Mouse (Mus musculus): Measurements from ENCODE around the gene Urb1. TPM values are rescaled to one million over a fixed set of nuclear protein-coding genes. Genes with fewer than 3 reads are reported as not detected.

The Urb1 gene
- polyA plus RNA-seq, 1 experiment from 2014 or later = 6.2 TPM

DNA sequence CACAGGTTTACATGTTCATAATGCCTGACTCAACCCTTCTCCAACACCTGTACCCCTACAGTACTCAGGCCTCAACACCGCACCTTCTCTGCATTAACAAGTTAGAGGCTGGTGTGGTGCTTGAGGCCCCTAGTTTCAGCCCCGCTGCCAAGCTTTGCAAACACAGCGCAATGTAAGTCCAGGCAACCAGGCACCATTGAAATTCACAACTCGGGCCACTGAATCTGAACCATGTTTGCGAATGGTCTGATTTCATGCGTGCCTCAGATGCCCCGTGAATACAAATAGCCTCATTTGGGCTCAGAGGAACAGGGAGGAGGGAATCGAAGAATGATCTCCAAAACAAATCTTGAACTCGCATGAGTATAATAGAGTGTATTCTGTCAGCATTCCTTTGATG lies 32.0 kb upstream of the Urb1 start:
- Histone ChIP-seq H3K27me3 (replicated peaks; ENCODE audit: control insufficient read depth, insufficient read depth, low read length) (no peaks in the 10 kb centered on the region), H3K9me3 (ENCODE audit: control insufficient read depth, low read length) (no peaks in the 10 kb centered on the region), H3K36me3 (ENCODE audit: control insufficient read depth, insufficient read depth, low read length) (no peaks in the 10 kb centered on the region), H3K27ac (ENCODE audit: low read length) (no peak overlapping the region), H3K4me1 (ENCODE audit: control insufficient read depth, insufficient read depth, low read length) (no peaks in the 10 kb centered on the region), H3K9ac (ENCODE audit: low read depth, low read length) (no peak overlapping the region), H3K4me3 (ENCODE audit: low read length) (no peak overlapping the region), H3K4me2 (ENCODE audit: low read depth, low read length) (no peak overlapping the region)
- WGBS = 59% methylated on average over 9 of the region's 9 CpGs
- no peak for ATAC-seq

- Histone ChIP-seq H3K4me1 (ENCODE audit: control insufficient read depth, insufficient read depth, low read length) (no peaks in the 10 kb centered on the region), H3K4me3 (ENCODE audit: low read length) (no peak overlapping the region), H3K4me2 (ENCODE audit: low read depth, low read length) (no peak overlapping the region), H3K27me3 (replicated peaks; ENCODE audit: control insufficient read depth, insufficient read depth, low read length) (peaks cover 11% of the 10 kb centered on the region), H3K27ac (ENCODE audit: low read length) (no peak overlapping the region), H3K36me3 (ENCODE audit: control insufficient read depth, insufficient read depth, low read length) (no peaks in the 10 kb centered on the region), H3K9me3 (ENCODE audit: control insufficient read depth, low read length) (no peaks in the 10 kb centered on the region), H3K9ac (ENCODE audit: low read depth, low read length) (no peak overlapping the region)
- no peak for ATAC-seq
- WGBS = 62% methylated on average over 8 of the region's 8 CpGs
Observed at GRCm38 (mm10) chr16:90837431-90837830, 27.2 kb upstream of the Urb1 start.

- Histone ChIP-seq H3K36me3 (ENCODE audit: control insufficient read depth, insufficient read depth, low read length) (no peaks in the 10 kb centered on the region), H3K4me3 (ENCODE audit: low read length) (no peak overlapping the region), H3K4me1 (ENCODE audit: control insufficient read depth, insufficient read depth, low read length) (peaks cover 15% of the 10 kb centered on the region), H3K27me3 (replicated peaks; ENCODE audit: control insufficient read depth, insufficient read depth, low read length) (peaks cover 34% of the 10 kb centered on the region), H3K27ac (ENCODE audit: low read length) (no peak overlapping the region), H3K9ac (ENCODE audit: low read depth, low read length) (no peak overlapping the region), H3K9me3 (ENCODE audit: control insufficient read depth, low read length) (no peaks in the 10 kb centered on the region), H3K4me2 (ENCODE audit: low read depth, low read length) (no peak overlapping the region)
- ATAC-seq = no peak
- WGBS = 50% methylated on average over 9 of the region's 9 CpGs
Observed at GRCm38 (mm10) chr16:90833041-90833791, 23.0 kb upstream of the Urb1 start.

DNA sequence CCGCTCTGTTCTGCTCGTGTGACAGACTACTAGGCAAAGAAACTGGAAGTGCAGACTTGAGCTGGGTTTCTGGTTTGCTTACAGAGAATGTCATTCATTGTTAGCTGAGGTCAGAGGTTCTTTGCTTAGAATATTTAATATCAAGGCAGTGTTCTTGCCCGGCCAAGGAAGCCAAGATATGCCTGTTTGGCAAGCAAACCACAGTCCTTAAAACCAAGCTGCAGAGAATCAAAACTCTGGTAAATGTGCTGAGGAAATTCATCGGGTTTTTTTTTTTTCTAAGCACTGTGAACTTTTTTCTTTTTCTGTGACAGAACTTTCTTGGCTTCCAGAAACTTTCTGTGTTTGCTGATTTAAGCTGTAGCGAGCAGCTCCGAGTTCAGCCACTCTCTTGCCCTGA lies 22.3 kb upstream of the Urb1 start:
- 44% methylated on average over 6 of the region's 6 CpGs for WGBS
- Histone ChIP-seq H3K4me1 (ENCODE audit: control insufficient read depth, insufficient read depth, low read length) (peaks cover 15% of the 10 kb centered on the region), H3K36me3 (ENCODE audit: control insufficient read depth, insufficient read depth, low read length) (no peaks in the 10 kb centered on the region), H3K9me3 (ENCODE audit: control insufficient read depth, low read length) (no peaks in the 10 kb centered on the region), H3K4me3 (ENCODE audit: low read length) (no peak overlapping the region), H3K4me2 (ENCODE audit: low read depth, low read length) (no peak overlapping the region), H3K27ac (ENCODE audit: low read length) (no peak overlapping the region), H3K9ac (ENCODE audit: low read depth, low read length) (no peak overlapping the region), H3K27me3 (replicated peaks; ENCODE audit: control insufficient read depth, insufficient read depth, low read length) (peaks cover 34% of the 10 kb centered on the region)
- ATAC-seq = no peak

DNA sequence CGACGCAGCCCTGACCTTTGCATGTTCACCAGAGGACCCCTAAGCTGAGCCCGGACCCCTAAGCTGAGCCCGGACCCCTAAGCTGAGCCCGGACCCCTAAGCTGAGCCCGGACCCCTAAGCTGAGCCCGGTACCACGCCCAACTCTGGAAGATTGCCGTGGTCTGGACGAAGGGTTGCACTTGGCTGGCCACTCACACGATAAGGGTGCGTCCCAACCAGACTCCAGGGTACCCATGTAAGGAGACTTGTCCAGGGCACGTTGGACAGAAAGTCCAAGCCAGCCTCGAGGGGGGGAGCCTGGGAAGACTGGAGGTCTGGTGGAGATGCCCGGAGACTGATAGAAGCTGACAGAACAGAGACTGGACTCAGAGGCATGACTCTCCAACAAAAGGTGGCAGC lies 21.5 kb upstream of the Urb1 start:
- 22% methylated on average over 15 of the region's 15 CpGs for WGBS
- peaks cover 15% of the 10 kb centered on the region for H3K4me1 ChIP-seq (ENCODE audit: control insufficient read depth, insufficient read depth, low read length)
- no peak for ATAC-seq
- H3K9me3 ChIP-seq (ENCODE audit: control insufficient read depth, low read length) = no peaks in the 10 kb centered on the region
- peaks cover 34% of the 10 kb centered on the region for H3K27me3 ChIP-seq (replicated peaks; ENCODE audit: control insufficient read depth, insufficient read depth, low read length)
- no peaks in the 10 kb centered on the region for H3K36me3 ChIP-seq (ENCODE audit: control insufficient read depth, insufficient read depth, low read length)
- H3K27ac ChIP-seq (ENCODE audit: low read length) = no peak overlapping the region
- H3K9ac ChIP-seq (ENCODE audit: low read depth, low read length) = no peak overlapping the region
- H3K4me3 ChIP-seq (ENCODE audit: low read length) = no peak overlapping the region
- no peak overlapping the region; the same call in 1 of the 2 replicates for H3K4me2 ChIP-seq (ENCODE audit: low read depth, low read length)

DNA sequence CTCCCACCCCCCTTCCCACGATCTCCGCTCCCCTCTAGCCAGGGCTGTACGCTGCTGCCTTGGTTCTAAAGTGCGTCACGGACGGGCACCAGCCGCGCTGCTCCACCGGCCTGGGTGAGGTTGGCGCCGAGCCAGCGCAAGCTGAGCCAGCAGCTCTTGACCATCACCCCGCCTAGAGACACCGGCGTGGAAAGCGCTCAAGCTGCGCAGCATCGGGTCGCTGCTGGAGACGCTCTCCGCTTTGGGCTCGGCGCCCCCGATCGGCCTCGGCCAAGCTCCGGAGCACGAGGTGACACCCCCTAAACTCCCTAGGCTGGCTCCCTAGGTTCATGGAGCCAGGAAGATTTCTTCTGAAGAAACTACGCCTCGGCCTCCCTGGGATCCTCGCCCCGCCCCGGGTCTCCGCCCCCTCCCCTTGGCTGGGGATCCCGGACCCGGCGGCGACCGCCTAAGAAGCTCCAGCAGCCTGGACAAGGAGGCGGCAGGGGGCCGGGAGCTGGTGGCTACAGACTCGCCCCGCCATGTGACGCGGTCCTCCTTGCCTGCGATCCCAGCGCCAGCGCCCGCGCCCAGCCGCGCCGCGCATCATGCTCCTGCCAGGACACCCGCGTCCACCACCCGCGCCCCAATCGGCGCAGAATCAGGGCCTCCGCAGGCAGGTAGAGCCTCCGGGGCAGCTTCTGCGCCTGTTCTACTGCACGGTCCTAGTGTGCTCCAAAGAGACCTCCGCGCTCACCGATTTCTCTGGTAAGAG lies 20.6 kb upstream of the Urb1 start:
- Histone ChIP-seq H3K27ac (ENCODE audit: low read length) (no peak overlapping the region), H3K36me3 (ENCODE audit: control insufficient read depth, insufficient read depth, low read length) (no peaks in the 10 kb centered on the region), H3K9ac (ENCODE audit: low read depth, low read length) (peak overlapping the region; percentile 64), H3K27me3 (replicated peaks; ENCODE audit: control insufficient read depth, insufficient read depth, low read length) (peaks cover 34% of the 10 kb centered on the region), H3K4me2 (ENCODE audit: low read depth, low read length) (peak overlapping the region; percentile 99), H3K9me3 (ENCODE audit: control insufficient read depth, low read length) (no peaks in the 10 kb centered on the region), H3K4me1 (ENCODE audit: control insufficient read depth, insufficient read depth, low read length) (peaks cover 15% of the 10 kb centered on the region), H3K4me3 (ENCODE audit: low read length) (peak overlapping the region; percentile 61)
- ATAC-seq = peak; percentile 76
- WGBS = under 1% methylated on average over 67 of the region's 67 CpGs

GRCm38 (mm10) chr16:90829894-90830685 lies 19.9 kb upstream of the Urb1 start:
- H3K27ac ChIP-seq (ENCODE audit: low read length) = peak overlapping the region; percentile 33
- peaks cover 15% of the 10 kb centered on the region for H3K4me1 ChIP-seq (ENCODE audit: control insufficient read depth, insufficient read depth, low read length)
- peak; percentile 95 for ATAC-seq
- peak overlapping the region; percentile 61 for H3K4me3 ChIP-seq (ENCODE audit: low read length)
- H3K27me3 ChIP-seq (replicated peaks; ENCODE audit: control insufficient read depth, insufficient read depth, low read length) = peaks cover 34% of the 10 kb centered on the region
- H3K4me2 ChIP-seq (ENCODE audit: low read depth, low read length) = peak overlapping the region; percentile 99
- no peaks in the 10 kb centered on the region for H3K36me3 ChIP-seq (ENCODE audit: control insufficient read depth, insufficient read depth, low read length)
- H3K9ac ChIP-seq (ENCODE audit: low read depth, low read length) = peak overlapping the region; percentile 64
- under 1% methylated on average over 43 of the region's 45 CpGs for WGBS
- no peaks in the 10 kb centered on the region for H3K9me3 ChIP-seq (ENCODE audit: control insufficient read depth, low read length)

DNA sequence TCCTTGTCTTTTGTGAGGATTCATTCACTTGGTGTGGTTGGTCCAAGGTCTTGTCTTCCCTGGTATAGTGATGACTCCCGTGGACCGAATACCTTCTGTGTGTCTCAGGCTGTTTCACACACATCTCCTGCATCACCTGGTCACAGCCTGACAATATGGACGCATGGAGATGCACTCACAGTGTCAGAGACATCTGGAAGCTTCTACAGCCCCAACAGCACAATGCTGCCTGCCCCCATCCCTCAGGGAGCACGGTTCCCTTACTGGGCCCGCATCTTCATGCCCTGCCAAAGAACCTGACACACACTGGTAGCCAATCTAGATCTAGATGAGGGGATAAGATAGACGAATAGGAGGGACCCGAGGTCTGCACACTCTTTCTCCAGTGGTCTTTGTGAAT lies 18.9 kb upstream of the Urb1 start:
- 81% methylated on average over 7 of the region's 7 CpGs for WGBS
- peaks cover 29% of the 10 kb centered on the region for H3K27me3 ChIP-seq (replicated peaks; ENCODE audit: control insufficient read depth, insufficient read depth, low read length)
- no peak overlapping the region for H3K27ac ChIP-seq (ENCODE audit: low read length)
- no peaks in the 10 kb centered on the region for H3K9me3 ChIP-seq (ENCODE audit: control insufficient read depth, low read length)
- no peak overlapping the region for H3K4me2 ChIP-seq (ENCODE audit: low read depth, low read length)
- H3K36me3 ChIP-seq (ENCODE audit: control insufficient read depth, insufficient read depth, low read length) = no peaks in the 10 kb centered on the region
- no peak overlapping the region for H3K4me3 ChIP-seq (ENCODE audit: low read length)
- no peak overlapping the region for H3K9ac ChIP-seq (ENCODE audit: low read depth, low read length)
- H3K4me1 ChIP-seq (ENCODE audit: control insufficient read depth, insufficient read depth, low read length) = peaks cover 15% of the 10 kb centered on the region
- no peak for ATAC-seq

- Histone ChIP-seq H3K4me1 (ENCODE audit: control insufficient read depth, insufficient read depth, low read length) (peaks cover 15% of the 10 kb centered on the region), H3K9ac (ENCODE audit: low read depth, low read length) (no peak overlapping the region), H3K27me3 (replicated peaks; ENCODE audit: control insufficient read depth, insufficient read depth, low read length) (peaks cover 23% of the 10 kb centered on the region), H3K27ac (ENCODE audit: low read length) (no peak overlapping the region), H3K36me3 (ENCODE audit: control insufficient read depth, insufficient read depth, low read length) (no peaks in the 10 kb centered on the region), H3K9me3 (ENCODE audit: control insufficient read depth, low read length) (no peaks in the 10 kb centered on the region), H3K4me2 (ENCODE audit: low read depth, low read length) (no peak overlapping the region), H3K4me3 (ENCODE audit: low read length) (no peak overlapping the region)
- no peak for ATAC-seq
- WGBS = 82% methylated on average over 9 of the region's 9 CpGs
Observed at GRCm38 (mm10) chr16:90827498-90827897, 17.3 kb upstream of the Urb1 start.
